Mouse (Mus musculus) gastrocnemius, adult 18-20 months (tissue): ENCODE data around the gene Crcp. TPM values are rescaled to one million over a fixed set of nuclear protein-coding genes. Genes with fewer than 3 reads are reported as not detected.

Source experiments
- DNase-seq: peaks from one replicate; pipeline ENCODE4 v3.0.0; 2021; ENCODE audit warnings: low spot score
- total RNA-seq, 2 experiments: library from RNA; stranded (reverse); gene quantifications; 2 replicates each; pipeline ENCODE4 v1.2.3; 2021

Gene Crcp
- total RNA-seq, 2 experiments from 2014 or later = 19.3 to 20.3 TPM

GRCm38 (mm10) chr5:130089177-130089576 lies 60.1 kb downstream of the Crcp start:
- no peak for DNase-seq

GRCm38 (mm10) chr5:130089626-130090393 lies 60.7 kb downstream of the Crcp start:
- peak; percentile 43 for DNase-seq

DNA sequence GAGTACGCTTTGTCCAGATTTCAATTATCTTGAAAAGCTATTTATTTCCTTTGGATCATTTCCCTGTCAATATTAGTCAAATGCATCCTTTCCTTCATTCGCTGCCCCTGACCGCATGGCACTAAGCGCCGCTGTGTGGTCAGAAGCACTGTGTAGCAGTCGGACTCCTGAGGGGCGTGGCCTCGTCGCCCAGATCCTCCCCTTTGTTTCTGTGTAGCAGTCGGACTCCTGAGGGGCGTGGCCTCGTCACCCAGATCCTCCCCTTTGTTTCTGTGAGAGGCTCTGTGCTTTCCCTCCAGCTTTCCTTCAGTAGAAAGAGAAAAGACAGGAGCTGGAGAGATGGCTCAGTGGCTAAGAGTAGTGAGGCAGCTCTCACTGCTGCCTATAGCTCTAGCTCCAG lies 67.7 kb downstream of the Crcp start:
- no peak for DNase-seq

DNA sequence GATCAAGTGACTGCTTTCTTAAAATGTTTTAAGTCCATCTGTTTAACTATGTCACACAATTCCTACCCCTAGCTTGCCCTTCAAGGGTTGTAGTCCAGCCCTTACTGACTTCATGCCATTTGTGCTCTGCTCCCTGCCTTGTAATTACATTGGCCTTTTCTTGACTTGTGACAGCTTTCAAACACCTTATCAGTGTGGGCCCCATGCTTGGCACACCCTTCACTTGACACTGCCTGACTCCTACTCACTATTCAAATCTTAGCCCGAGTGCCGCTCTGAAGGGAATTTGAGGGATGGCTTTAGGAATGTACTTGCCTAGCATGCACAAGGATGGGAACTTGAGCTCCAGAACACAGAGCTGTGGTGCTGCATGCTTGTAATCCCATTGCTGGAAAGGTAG lies 68.7 kb downstream of the Crcp start:
- DNase-seq = no peak

DNA sequence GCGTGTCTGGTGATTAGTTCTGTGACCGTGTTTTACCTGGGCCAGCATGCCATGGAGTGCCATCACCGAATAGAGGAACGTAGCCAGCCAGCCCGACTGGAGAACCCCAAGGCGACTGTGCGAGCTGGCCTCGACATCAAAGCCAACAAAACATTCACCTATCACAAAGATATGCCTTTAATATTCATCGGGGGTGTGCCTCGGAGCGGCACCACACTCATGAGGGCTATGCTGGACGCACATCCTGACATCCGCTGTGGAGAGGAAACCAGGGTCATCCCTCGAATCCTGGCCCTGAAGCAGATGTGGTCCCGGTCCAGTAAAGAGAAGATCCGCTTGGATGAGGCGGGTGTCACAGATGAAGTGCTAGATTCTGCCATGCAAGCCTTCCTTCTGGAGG lies 72.6 kb downstream of the Crcp start:
- DNase-seq = no peak

DNA sequence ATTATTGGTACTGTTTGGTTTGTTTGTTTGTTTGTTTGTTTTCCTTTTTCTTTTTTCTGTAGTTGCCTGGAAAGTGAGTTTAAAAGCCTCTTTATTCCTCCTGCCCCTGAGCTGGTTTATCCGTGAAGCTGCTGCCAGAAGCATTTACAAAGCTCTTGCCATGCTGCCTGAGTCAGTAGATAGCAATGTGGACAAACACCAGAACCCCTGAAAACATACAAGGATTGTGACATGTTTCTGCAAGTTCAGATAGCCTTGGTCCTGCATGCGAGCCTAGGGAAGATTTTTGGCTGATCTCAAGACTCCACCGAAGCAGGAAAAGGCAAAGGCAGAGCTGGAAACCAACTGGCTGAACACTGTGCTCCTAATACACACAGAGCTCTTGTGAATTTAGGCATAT lies 80.3 kb downstream of the Crcp start:
- no peak for DNase-seq

Other genes with a start within 250 kb of the Crcp start
- 10 to 100 TPM; 13.2 to 14.4 TPM for gene Psph, start 241.8 kb upstream of the Crcp start, total RNA-seq
- gene Sumf2, start 182.3 kb upstream of the Crcp start, total RNA-seq = 10 to 100 TPM in 1 of 2 experiments, 1 to 10 TPM in 1; 5.8 to 10.1 TPM
- gene Chchd2, start 141.8 kb upstream of the Crcp start, total RNA-seq = 100 to 1,000 TPM; 609 to 675 TPM
- gene Zbed5, start 133.6 kb upstream of the Crcp start, total RNA-seq = under 1 TPM; 0.32 to 0.64 TPM
- 100 to 1,000 TPM; 297 to 369 TPM for gene Phkg1, start 130.7 kb upstream of the Crcp start, total RNA-seq
- under 1 TPM; 0.41 to 0.47 TPM for gene Nupr1l, start 120.8 kb upstream of the Crcp start, total RNA-seq
- 10 to 100 TPM; 21.5 to 21.9 TPM for gene Vkorc1l1, start 87.3 kb upstream of the Crcp start, total RNA-seq
- gene Gusb, start 26.2 kb upstream of the Crcp start, total RNA-seq = 1 to 10 TPM; 7.4 to 8.1 TPM
- gene Asl, start within 50 bp of the Crcp start, total RNA-seq = 10 to 100 TPM in 1 of 2 experiments, 1 to 10 TPM in 1; 8.8 to 12.4 TPM
- 1 to 10 TPM; 3.3 to 4.1 TPM for gene Tpst1, start 44.0 kb downstream of the Crcp start, total RNA-seq
- 1 to 10 TPM; 2.6 to 3.6 TPM for gene Kctd7, start 115.6 kb downstream of the Crcp start, total RNA-seq
- 100 to 1,000 TPM in 1 of 2 experiments, 10 to 100 TPM in 1; 91.2 to 116 TPM for gene Rabgef1, start 142.5 kb downstream of the Crcp start, total RNA-seq
- gene Tmem248, start 187.8 kb downstream of the Crcp start, total RNA-seq = 10 to 100 TPM; 43.4 to 44.3 TPM
- gene Sbds, start 226.2 kb downstream of the Crcp start, total RNA-seq = 10 to 100 TPM; 30.3 to 37.7 TPM
- 10 to 100 TPM in 1 of 2 experiments, 1 to 10 TPM in 1; 10.0 to 11.1 TPM for gene Tyw1, start 226.3 kb downstream of the Crcp start, total RNA-seq